Mouse (Mus musculus): ENCODE measurements at regions not wholly inside any gene's neighbourhood (a gene's known extent, or its start where the extent isn't known, plus 50 kb on each side); places are given as distances from the start of the nearest gene placed in this dataset.

DNA sequence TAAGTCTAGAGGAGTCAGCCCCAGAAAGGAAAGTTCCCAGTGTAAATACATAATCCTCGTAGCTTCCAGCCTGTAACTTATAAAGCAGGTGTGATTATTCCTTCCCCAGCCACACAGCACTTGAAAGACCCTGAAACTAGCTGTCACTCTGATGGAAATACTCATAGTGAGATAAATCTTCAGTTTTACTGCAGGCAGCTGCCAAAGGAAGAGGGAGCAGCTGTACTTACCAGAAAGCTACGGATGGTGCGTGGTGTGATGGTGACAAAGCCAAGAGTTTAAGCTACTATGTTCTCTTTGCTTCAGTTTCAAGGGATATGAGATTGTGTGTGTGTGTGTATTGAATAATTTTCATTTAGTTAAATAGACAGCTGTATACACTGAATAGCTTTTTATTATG is 1007.1 kb downstream of the Robo2 start:
- TF ChIP-seq CTCF (IDR thresholded peaks at IDR 0.05; ENCODE audit: low read depth) (no peak), EP300 (IDR thresholded peaks at IDR 0.05; ENCODE audit: low read depth) (no peak)

All from heart, postnatal 0 days (tissue).